Mouse (Mus musculus): ENCODE results near the gene Foxn1.

The Foxn1 gene

GRCm38 (mm10) chr11:78358330-78359007 is 27.9 kb downstream of the Foxn1 start:
- peak; percentile 68 for DNase-seq (ENCODE audit: low read depth, low spot score)

- DNase-seq (ENCODE audit: low read depth, low spot score), result peak; percentile 83
These were observed 30.7 kb downstream of the Foxn1 start for GRCm38 (mm10) chr11:78355471-78356238.

DNA sequence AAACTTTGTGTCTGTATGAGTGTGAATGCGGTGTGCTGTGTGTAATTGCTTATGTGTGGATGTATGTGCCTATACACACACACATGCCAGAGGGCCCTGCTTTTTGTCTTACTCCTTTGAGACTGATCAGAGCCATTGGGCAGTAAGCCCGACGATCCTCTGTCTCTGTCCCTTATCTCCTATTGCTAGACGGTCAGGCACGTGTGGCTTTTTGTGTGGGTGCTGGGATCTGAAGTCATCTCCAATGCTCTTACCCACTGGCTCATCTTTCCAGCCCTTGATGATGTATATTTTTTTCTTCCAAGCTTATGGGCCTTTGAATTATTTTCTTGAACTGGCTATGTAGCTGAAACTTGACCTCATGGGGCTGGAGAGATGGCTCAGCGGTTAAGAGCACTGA is 31.5 kb downstream of the Foxn1 start:
- no peak for DNase-seq (ENCODE audit: low read depth, low spot score)

GRCm38 (mm10) chr11:78353081-78353480 is 33.3 kb downstream of the Foxn1 start:
- DNase-seq (ENCODE audit: low read depth, low spot score), result peak; percentile 22

GRCm38 (mm10) chr11:78349441-78350358 is 36.7 kb downstream of the Foxn1 start:
- no peak for DNase-seq (ENCODE audit: low read depth, low spot score)

- no peak for DNase-seq (ENCODE audit: low read depth, low spot score)
These were observed 37.9 kb downstream of the Foxn1 start for GRCm38 (mm10) chr11:78348474-78348873.

DNA sequence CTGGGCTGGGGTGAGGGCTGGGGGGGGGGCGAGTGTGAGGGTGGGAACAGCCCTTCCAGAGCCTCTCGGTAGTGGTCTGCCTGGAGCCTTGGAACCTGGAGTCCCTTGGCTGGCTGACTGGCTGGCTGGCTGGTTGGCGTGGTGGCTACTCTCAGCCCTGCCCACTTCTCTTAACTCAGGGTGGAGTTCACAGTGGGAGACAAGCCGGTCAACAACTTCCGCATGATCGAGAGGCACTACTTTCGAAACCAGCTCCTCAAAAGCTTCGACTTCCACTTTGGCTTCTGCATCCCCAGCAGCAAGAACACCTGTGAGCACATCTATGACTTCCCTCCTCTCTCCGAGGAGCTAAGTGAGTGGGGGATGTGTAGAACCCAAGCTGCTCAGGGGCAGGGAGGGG is 38.5 kb downstream of the Foxn1 start:
- DNase-seq (ENCODE audit: low read depth, low spot score), result no peak

DNA sequence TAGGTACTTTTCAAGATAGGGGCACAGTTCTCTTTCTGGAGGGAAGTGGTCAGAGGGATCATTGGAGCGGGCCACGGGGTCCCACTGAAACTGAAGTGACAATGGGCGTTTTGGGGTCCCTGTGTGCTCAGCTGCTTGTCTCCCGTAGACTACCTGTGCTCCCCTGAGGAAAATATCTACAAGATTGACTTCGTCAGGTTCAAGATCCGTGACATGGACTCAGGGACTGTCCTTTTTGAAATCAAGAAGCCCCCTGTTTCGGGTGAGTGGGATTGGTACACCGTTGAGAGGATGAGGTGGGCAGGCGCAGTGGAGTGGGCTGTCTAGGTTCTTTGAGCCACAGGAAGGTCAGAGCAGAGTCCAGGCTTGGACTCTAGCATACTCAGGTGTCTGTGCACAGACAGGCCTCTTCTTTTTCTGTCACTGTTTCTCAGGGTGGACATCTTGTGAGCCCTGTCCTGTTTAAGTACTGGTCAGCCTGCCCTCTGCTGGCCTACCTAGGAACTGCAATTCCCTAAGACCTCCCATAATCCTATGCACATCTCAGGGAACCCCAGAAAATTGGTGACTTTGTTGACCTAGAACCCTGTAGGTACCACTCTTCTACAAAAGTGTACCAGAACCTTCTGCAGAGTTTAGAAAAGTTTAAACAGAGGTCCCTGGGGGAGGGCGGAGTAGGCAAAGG is 39.1 kb downstream of the Foxn1 start:
- peak; percentile 85 for DNase-seq (ENCODE audit: low read depth, low spot score)

- DNase-seq (ENCODE audit: low read depth, low spot score), result no peak
These were observed 39.9 kb downstream of the Foxn1 start for GRCm38 (mm10) chr11:78346326-78347069.

DNA sequence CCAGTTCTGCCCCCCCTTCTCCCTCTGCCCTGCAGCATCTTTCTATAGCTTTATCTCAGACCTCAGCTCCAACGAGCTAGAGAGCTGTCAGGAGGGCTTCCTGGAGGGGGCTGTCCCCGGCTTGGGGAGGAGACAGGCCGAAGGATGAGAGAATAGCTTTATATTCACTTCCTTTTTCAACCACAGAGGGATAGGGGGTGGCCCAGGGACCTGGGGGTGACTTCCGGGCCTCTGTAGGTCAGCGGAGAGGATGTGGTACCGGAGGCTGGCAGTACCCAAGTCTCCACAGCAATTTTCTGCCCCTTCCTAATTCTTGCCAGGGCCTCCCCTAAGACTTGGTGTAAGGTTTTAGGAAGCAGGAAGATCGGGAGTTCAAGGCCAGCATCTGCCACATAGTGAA is 40.6 kb downstream of the Foxn1 start:
- DNase-seq (ENCODE audit: low read depth, low spot score), result peak; percentile 66

DNA sequence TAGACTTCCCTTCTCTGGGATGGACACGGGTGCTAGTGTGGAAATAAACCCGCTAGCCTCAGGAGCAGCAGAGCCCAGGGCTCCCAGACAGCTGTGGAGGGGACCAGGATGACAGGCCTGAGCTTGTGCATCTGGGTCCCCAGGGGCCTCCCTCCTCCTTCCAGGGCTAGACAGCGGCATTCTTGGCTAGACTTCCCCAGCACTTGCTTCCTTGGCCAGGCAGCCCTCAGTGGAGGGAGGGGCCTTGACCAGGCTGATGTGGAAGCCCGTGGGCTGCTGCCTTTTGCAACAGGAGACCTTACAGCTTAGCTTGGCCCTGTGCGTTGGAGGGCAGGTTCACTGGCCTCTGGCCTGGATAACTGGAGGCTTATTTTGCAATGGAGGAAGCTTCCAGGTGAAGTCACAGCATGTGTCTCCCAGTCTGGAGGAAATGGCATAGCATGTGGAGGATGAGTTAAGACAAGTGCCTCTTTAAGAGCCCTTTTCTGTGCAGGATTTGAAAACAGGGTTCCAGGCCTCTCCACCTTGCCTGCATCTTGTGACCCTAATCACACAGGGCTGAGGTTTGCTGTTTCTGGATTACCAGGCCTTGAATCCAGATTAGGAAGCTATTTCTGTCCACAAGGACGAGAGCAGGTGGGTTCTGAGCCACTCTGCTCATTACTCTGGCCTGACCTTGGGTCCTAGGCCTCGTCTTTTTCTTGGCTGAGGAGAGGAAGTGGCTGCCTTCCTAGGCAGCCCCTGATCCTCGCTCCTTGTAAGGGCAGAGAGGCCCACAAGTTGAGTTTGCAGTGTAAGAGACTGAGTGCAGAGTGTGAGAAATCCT is 41.3 kb downstream of the Foxn1 start:
- DNase-seq (ENCODE audit: low read depth, low spot score), result no peak

DNA sequence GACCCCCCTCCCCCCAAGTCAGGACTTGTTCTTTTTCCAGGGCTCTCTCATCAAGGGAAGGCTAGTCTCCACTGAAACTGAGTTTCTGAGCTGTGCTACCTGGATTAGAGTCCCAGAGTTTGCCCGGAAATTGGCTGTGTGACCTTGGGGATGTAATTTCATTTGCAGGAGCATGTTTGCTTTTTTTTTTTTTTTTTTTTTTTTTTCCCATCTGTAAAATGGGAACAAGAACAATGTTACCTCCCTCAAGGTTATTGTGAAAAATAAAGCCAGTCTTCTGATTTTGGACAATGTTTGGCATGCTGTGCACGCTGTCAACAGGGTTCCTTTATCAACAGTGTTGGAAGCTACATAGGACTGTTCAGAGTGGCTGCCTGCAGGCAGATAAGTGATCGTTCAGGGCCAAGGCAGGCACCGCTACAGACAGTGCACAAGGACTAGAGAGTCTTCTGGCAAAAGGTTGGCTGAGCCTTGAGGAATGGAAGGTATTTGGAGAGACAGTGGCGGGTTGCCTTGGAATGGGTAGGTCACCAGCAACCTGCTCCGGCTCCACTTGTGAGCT is 41.9 kb downstream of the Foxn1 start:
- DNase-seq (ENCODE audit: low read depth, low spot score), result no peak

DNA sequence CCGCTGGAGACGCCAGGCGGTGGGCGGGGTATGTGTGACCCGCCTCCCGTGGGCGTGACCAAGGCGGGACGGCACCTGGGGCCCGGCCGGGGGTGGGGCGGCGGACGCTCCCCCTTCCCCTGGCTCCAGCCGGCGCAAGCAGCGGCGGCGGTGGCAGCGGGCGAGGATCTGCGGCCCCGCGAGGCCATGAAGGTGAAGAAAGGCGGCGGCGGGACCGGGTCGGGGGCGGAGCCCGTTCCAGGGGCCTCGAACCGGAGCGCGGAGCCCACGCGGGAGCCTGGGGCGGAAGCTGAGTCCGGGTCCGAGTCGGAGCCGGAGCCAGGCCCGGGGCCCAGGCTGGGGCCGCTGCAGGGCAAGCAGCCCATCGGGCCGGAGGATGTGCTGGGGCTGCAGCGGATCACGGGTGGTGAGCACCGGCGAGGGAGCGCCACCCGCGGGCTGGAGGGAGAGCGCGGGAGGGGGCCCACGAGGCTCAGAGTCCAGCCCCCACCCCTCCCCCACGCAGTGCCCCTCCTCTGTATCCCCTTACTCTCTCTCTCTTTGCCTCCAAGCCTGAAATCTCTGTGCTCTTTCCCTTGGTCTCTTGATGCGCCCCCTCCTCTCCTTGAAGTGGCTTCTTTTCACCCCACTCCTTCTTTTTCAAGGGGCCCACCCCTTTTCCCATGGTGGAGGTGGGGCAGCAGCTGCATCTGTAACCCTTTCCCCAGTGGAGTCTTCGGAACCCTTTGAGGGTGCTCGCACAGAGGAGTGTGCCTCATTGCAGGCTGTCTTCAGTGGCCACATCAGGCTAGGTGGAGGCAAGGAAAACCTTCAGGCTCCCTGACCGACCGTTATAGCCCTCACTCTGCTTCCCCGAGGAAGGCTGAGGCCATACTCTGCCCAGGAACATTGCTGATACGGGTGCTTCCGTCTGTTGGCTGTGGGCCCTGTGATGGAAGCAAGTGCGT is 42.7 kb downstream of the Foxn1 start, which contains the start of gene Unc119:
Gene Unc119, plus strand, starts transcription at position 102 of the 947 bp plus-strand sequence.
- peak; percentile 84 for DNase-seq (ENCODE audit: low read depth, low spot score)

- DNase-seq (ENCODE audit: low read depth, low spot score), result no peak
These were observed 44.7 kb downstream of the Foxn1 start for GRCm38 (mm10) chr11:78341702-78342101.

- no peak for DNase-seq (ENCODE audit: low read depth, low spot score)
These were observed 49.3 kb downstream of the Foxn1 start for GRCm38 (mm10) chr11:78337040-78337439.

DNA sequence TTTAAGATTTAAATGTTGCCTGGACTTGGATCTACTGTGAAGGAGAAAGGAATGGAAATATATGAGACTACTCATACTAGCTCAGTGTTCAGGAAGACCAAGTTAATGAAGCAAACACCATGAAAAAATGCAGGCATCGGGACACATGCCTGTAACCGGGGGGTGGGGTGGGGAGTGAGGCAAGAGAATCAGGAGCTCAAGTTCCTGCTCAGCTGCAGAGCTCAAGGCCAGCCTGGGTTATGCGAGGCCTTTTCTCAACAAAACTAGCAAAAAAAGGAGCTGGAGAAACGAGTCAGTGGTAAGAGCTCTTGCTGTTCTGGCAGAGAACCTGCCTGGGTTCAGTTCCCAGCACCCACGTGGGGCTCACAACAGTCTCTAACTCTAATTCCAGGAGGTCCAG is 52.4 kb downstream of the Foxn1 start:
- DNase-seq (ENCODE audit: low read depth, low spot score), result no peak

DNA sequence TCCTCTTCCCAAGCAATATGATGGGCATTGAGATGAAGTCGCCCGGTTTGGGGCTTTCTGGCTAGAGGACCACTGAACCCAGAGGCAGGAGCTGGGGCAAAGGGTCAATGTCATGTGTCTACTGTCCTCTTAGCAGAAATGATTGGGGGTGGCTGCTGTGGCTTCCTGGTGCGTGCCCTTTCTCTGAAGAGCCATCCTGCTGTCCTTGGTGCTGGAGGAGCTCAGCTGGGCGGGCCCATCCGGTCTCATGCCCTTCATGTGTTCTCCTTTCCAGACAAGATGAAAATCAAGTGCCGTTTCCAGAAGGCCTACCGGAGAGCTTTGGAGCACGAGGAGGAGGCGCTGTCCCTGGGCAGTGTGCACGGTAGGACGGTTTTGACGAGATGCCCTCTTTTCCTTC is 53.7 kb downstream of the Foxn1 start:
- no peak for DNase-seq (ENCODE audit: low read depth, low spot score)

- DNase-seq (ENCODE audit: low read depth, low spot score), result no peak
These were observed 57.8 kb downstream of the Foxn1 start for GRCm38 (mm10) chr11:78328512-78329056.
